Mouse (Mus musculus): Measurements from ENCODE around the gene Ercc6l2.

The Ercc6l2 gene

GRCm38 (mm10) chr13:63929917-63930515, 115.0 kb downstream of the Ercc6l2 start:
- DNase-seq (ENCODE audit: low spot score in 2 of 2): no peak

DNA sequence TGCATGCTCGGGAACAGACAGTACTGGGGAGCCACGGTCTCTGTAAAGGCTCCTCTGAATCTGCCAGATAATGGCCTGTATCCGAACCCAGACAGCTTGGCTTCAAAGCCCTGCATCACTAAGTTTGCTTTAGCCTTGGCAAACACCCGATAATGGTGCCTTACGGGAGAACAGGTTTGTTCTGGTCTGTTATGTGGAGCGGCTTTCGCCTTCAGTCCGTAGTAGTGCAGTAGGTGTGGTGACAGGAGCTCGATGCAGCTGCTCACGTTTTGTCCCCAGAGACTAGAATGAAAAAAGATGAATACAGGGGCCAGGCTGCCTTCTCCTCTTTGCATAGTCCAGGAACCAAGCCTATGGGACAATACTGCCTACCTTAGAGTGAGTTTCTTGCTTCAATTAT, 115.5 kb downstream of the Ercc6l2 start:
- DNase-seq (ENCODE audit: low spot score in 2 of 2): no peak

- DNase-seq (ENCODE audit: low spot score in 2 of 2): no peak
These were observed 121.3 kb downstream of the Ercc6l2 start for GRCm38 (mm10) chr13:63936369-63936768.

DNA sequence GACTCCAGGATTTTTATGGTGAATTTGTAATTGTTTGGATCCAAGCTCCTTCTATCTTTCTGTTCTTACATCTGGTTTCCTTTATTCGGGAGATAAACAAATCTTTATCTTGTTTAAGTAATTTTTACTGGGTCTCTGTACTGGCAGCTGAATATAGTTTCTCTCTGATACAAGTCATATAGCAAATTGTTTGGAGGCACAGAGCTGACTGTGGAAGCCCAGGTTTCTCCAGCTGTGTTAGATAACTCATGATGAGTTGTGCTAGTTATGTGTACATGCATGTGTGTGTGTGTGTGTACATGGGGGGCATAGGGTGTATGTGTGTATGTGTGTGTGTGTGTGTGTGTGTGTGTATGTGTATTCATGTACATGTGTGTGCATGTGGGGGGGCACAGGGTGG, 125.2 kb downstream of the Ercc6l2 start:
- DNase-seq (ENCODE audit: low spot score in 2 of 2): no peak

- no peak for DNase-seq (ENCODE audit: low spot score in 2 of 2)
These were observed 126.1 kb downstream of the Ercc6l2 start for GRCm38 (mm10) chr13:63941170-63941569.

DNA sequence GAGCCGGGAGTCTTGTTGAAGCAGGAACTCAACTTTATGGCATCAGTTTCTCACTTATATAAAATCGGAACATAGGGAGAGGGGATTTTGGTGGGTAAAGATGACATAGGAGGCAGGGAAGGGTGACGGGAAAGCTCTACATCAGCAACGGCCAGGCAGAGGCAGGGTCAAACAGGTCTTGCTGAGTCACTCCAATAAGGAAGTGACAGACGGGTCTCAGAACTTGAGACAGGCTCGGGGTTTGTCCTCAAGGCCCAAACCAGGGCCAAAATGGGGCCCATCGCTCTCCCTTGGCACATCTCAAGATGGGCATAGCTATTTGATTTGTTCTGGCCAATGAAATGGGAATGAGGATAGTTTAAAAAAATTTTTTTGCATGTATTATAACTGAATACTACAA, 128.6 kb downstream of the Ercc6l2 start:
- no peak for DNase-seq (ENCODE audit: low spot score in 2 of 2)

- DNase-seq (ENCODE audit: low spot score in 2 of 2): no peak
These were observed 129.4 kb downstream of the Ercc6l2 start for GRCm38 (mm10) chr13:63944344-63945021.

Data from spleen, postnatal 10 days (tissue).